ENCODE assay signal across 9 mouse cellular contexts in the genomic region with DNA sequence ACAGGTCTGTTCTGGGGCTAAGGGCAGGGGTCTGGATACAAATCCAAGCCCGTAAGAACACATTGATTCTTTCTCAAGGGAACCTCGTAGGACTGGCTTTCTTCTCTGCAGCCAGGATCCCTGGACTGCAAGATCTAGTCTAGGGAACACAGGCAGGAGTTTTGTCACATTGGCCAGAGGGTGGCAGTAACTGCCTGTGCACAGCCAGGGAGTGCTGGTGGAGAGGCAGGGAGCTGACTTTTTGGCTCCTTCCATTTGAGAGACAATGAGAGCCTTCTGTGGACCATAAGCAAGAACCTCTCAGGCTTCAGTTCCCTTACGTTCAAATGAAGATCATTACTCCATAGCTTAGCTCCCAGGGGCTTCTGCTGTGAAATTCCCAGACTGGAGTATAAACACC. TPM values are rescaled to one million over a fixed set of nuclear protein-coding genes. Genes with fewer than 3 reads are reported as not detected.
DNase-seq lines count a peak whose midpoint lies in the region; ATAC-seq lines count a peak whose summit lies in the region.
"Had no signal": no experiment of that assay in that cellular context is flagged by ENCODE, and none has a peak within 500 bp of the region (broad histone marks: within the 10 kb centered on the region; RNA-seq: fewer than 3 reads in every experiment).

No protein-coding gene starts in this region.

- H3K27me3 ChIP-seq in forebrain, embryonic 10.5 days (ENCODE audit: poor library complexity, severe bottlenecking): no peaks in the 10 kb centered on the region
- no peaks in the 10 kb centered on the region for H3K27me3 ChIP-seq in forebrain, embryonic 15.5 days
- H3K27me3 ChIP-seq in forebrain, embryonic 16.5 days (replicated peaks; ENCODE audit: control insufficient read depth, insufficient read depth, low read length): no peaks in the 10 kb centered on the region
- H3K27me3 ChIP-seq: limb, embryonic 12.5 days had no signal

- H3K9ac ChIP-seq in forebrain, embryonic 15.5 days (replicated peaks): no peak overlapping the region
- H3K9ac ChIP-seq in forebrain, embryonic 16.5 days (replicated peaks; ENCODE audit: low read depth, low read length): no peak overlapping the region
- H3K9ac ChIP-seq: limb, embryonic 12.5 days had no signal

- H3K27ac ChIP-seq in forebrain, embryonic 10.5 days: peak overlapping the region; percentile 76
- H3K27ac ChIP-seq in forebrain, embryonic 15.5 days (replicated peaks): no peak overlapping the region
- H3K27ac ChIP-seq in forebrain, embryonic 16.5 days (ENCODE audit: low read length): no peak overlapping the region
- H3K27ac ChIP-seq: limb, embryonic 12.5 days had no signal

- no peak overlapping the region for H3K4me2 ChIP-seq in forebrain, embryonic 15.5 days (replicated peaks)
- no peak overlapping the region for H3K4me2 ChIP-seq in forebrain, embryonic 16.5 days (ENCODE audit: low read length)
- H3K4me2 ChIP-seq: limb, embryonic 12.5 days had no signal

- no peak overlapping the region for H3K4me3 ChIP-seq in forebrain, embryonic 10.5 days
- no peak overlapping the region for H3K4me3 ChIP-seq in forebrain, embryonic 15.5 days
- no peak overlapping the region for H3K4me3 ChIP-seq in forebrain, embryonic 16.5 days (replicated peaks; ENCODE audit: low read length)
- H3K4me3 ChIP-seq: limb, embryonic 12.5 days had no signal

- H3K4me1 ChIP-seq in forebrain, embryonic 10.5 days: peaks cover 54% of the 10 kb centered on the region
- peaks cover 11% of the 10 kb centered on the region for H3K4me1 ChIP-seq in forebrain, embryonic 15.5 days
- peaks cover 9% of the 10 kb centered on the region for H3K4me1 ChIP-seq in forebrain, embryonic 16.5 days (replicated peaks; ENCODE audit: control insufficient read depth, insufficient read depth, low read length)

- no peaks in the 10 kb centered on the region for H3K36me3 ChIP-seq in forebrain, embryonic 10.5 days (replicated peaks)
- no peaks in the 10 kb centered on the region for H3K36me3 ChIP-seq in forebrain, embryonic 15.5 days
- H3K36me3 ChIP-seq in forebrain, embryonic 16.5 days (ENCODE audit: control insufficient read depth, insufficient read depth): no peaks in the 10 kb centered on the region
- H3K36me3 ChIP-seq: limb, embryonic 12.5 days had no signal

- no peak for ATAC-seq in forebrain, embryonic 15.5 days (replicated peaks)
- 0 out of 2 replicates have a peak, but pooled peaks have one; percentile 32 for ATAC-seq in forebrain, embryonic 16.5 days

- no peaks in the 10 kb centered on the region for H3K9me3 ChIP-seq in forebrain, embryonic 10.5 days
- no peaks in the 10 kb centered on the region for H3K9me3 ChIP-seq in forebrain, embryonic 15.5 days
- no peaks in the 10 kb centered on the region for H3K9me3 ChIP-seq in forebrain, embryonic 16.5 days (ENCODE audit: control insufficient read depth, low read length)
- H3K9me3 ChIP-seq: limb, embryonic 12.5 days had no signal

- 28% methylated on average over 3 of the region's 3 CpGs for WGBS in forebrain, embryonic 10.5 days
- 38% methylated on average over 3 of the region's 3 CpGs for WGBS in forebrain, embryonic 15.5 days
- 29% methylated on average over 3 of the region's 3 CpGs for WGBS in forebrain, embryonic 16.5 days

- DNase-seq in forebrain, embryonic 10.5 days (ENCODE audit: extremely low spot score, low spot score): peak; percentile 48
- DNase-seq in urinary bladder, postnatal 25 days (ENCODE audit: low spot score): peak; percentile 31
- DNase-seq in urinary bladder, postnatal 10 days (ENCODE audit: low spot score): no peak
- DNase-seq in kidney, postnatal 36 days: peak; percentile 32 to 73
- DNase-seq in lung, postnatal 36 days: peak; percentile 42
- peak; percentile 32 for DNase-seq in testis, postnatal 14 days (ENCODE audit: low spot score)

RNA-seq across cellular contexts. Expression of a gene that starts 4.1 kb away (rescaled TPM):
- 183 and 188 TPM in 2 replicates for polyA plus RNA-seq in forebrain, embryonic 10.5 days (2016; fragmentation: Nextera tagmentation; extraction: Ambion mirVana)
- polyA plus RNA-seq in forebrain, embryonic 15.5 days (2015; fragmentation: Nextera tagmentation; extraction: Ambion mirVana): 121 and 123 TPM in 2 replicates
- 115 and 126 TPM in 2 replicates for polyA plus RNA-seq in forebrain, embryonic 16.5 days (2015; fragmentation: Nextera tagmentation; extraction: Ambion mirVana)

RNA-seq across cellular contexts. Expression of a gene that starts 26.2 kb away (rescaled TPM):
- polyA plus RNA-seq in forebrain, embryonic 10.5 days (2016; fragmentation: Nextera tagmentation; extraction: Ambion mirVana): 1,057 and 1,193 TPM in 2 replicates
- polyA plus RNA-seq in forebrain, embryonic 15.5 days (2015; fragmentation: Nextera tagmentation; extraction: Ambion mirVana): 47.3 and 53.2 TPM in 2 replicates
- 44.7 and 55.4 TPM in 2 replicates for polyA plus RNA-seq in forebrain, embryonic 16.5 days (2015; fragmentation: Nextera tagmentation; extraction: Ambion mirVana)

RNA-seq across cellular contexts. Expression of a gene that starts 39.7 kb away (rescaled TPM):
- polyA plus RNA-seq in forebrain, embryonic 10.5 days (2016; fragmentation: Nextera tagmentation; extraction: Ambion mirVana): 3.1 TPM in 2 replicates
- polyA plus RNA-seq in forebrain, embryonic 15.5 days (2015; fragmentation: Nextera tagmentation; extraction: Ambion mirVana): 5.0 and 6.5 TPM in 2 replicates
- polyA plus RNA-seq in forebrain, embryonic 16.5 days (2015; fragmentation: Nextera tagmentation; extraction: Ambion mirVana): 6.5 and 6.9 TPM in 2 replicates

Comparison
In these comparisons a context has a peak if more than half of its experiments do, and no peak if none do; other contexts are left out.
1. RNA of a gene that starts 26.2 kb away (polyA plus RNA-seq): 1,057 to 1,193 TPM in forebrain, embryonic 10.5 days; 44.7 to 55.4 TPM in forebrain, embryonic 16.5 days and 47.3 to 53.2 TPM in forebrain, embryonic 15.5 days; every median in the first group is over 10 times any median in the second.